Mouse (Mus musculus): ENCODE measurements around the gene Ephb3. TPM values are rescaled to one million over a fixed set of nuclear protein-coding genes. Genes with fewer than 3 reads are reported as not detected.

The Ephb3 gene
- polyA plus RNA-seq, 1 experiment from 2014 or later, result 17.6 TPM

GRCm38 (mm10) chr16:21224648-21225240 is 20.2 kb downstream of the Ephb3 start:
- DNase-seq (ENCODE audit: low spot score) (no peak), ATAC-seq (replicated peaks; ENCODE audit: low FRiP score, low TSS enrichment, low read depth) (no peak)
- WGBS, result 54% methylated on average over 4 of the region's 4 CpGs

GRCm38 (mm10) chr16:21226629-21227028 is 22.1 kb downstream of the Ephb3 start:
- Histone ChIP-seq H3K4me3 (ENCODE audit: low read depth, low read length) (no peak overlapping the region), H3K9me3 (ENCODE audit: control insufficient read depth, low read length) (no peaks in the 10 kb centered on the region), H3K4me2 (ENCODE audit: low read length) (no peak overlapping the region), H3K9ac (ENCODE audit: low read length) (no peak overlapping the region), H3K27me3 (replicated peaks; ENCODE audit: control insufficient read depth, insufficient read depth, low read length) (no peaks in the 10 kb centered on the region), H3K4me1 (replicated peaks; ENCODE audit: control insufficient read depth, insufficient read depth, low read length) (0 out of 2 replicates have a peak, but pooled peaks cover 4% of the 10 kb centered on the region), H3K36me3 (ENCODE audit: control insufficient read depth, insufficient read depth, low read length) (peaks cover 25% of the 10 kb centered on the region), H3K27ac (ENCODE audit: low read depth) (no peak overlapping the region)
- DNase-seq (ENCODE audit: low spot score) (no peak), ATAC-seq (replicated peaks; ENCODE audit: low FRiP score, low TSS enrichment, low read depth) (no peak; the same call in 1 of the 2 replicates)
- 63% methylated on average over 6 of the region's 6 CpGs for WGBS

More at GRCm38 (mm10) chr16:21224648-21225240, 20.2 kb downstream of the Ephb3 start:
- H3K4me3 ChIP-seq (ENCODE audit: low read depth, low read length), result no peak overlapping the region
- H3K4me1 ChIP-seq (replicated peaks; ENCODE audit: control insufficient read depth, insufficient read depth, low read length), result 0 out of 2 replicates have a peak, but pooled peaks cover 4% of the 10 kb centered on the region
- H3K27ac ChIP-seq (ENCODE audit: low read depth), result no peak overlapping the region
- no peaks in the 10 kb centered on the region for H3K27me3 ChIP-seq (replicated peaks; ENCODE audit: control insufficient read depth, insufficient read depth, low read length)
- no peaks in the 10 kb centered on the region for H3K9me3 ChIP-seq (ENCODE audit: control insufficient read depth, low read length)
- no peak overlapping the region for H3K9ac ChIP-seq (ENCODE audit: low read length)
- H3K36me3 ChIP-seq (ENCODE audit: control insufficient read depth, insufficient read depth, low read length), result peaks cover 44% of the 10 kb centered on the region
- H3K4me2 ChIP-seq (ENCODE audit: low read length), result no peak overlapping the region

- Histone ChIP-seq H3K27ac (ENCODE audit: low read depth) (no peak overlapping the region), H3K4me2 (ENCODE audit: low read length) (no peak overlapping the region), H3K9ac (ENCODE audit: low read length) (no peak overlapping the region), H3K4me1 (replicated peaks; ENCODE audit: control insufficient read depth, insufficient read depth, low read length) (peaks cover 21% of the 10 kb centered on the region), H3K4me3 (ENCODE audit: low read depth, low read length) (no peak overlapping the region), H3K9me3 (ENCODE audit: control insufficient read depth, low read length) (no peaks in the 10 kb centered on the region), H3K27me3 (replicated peaks; ENCODE audit: control insufficient read depth, insufficient read depth, low read length) (no peaks in the 10 kb centered on the region), H3K36me3 (ENCODE audit: control insufficient read depth, insufficient read depth, low read length) (no peaks in the 10 kb centered on the region)
- ATAC-seq (replicated peaks; ENCODE audit: low FRiP score, low TSS enrichment, low read depth), result no peak
- no peak for DNase-seq (ENCODE audit: low spot score)
- 64% methylated on average over 8 of the region's 8 CpGs for WGBS
These were observed 30.6 kb downstream of the Ephb3 start for GRCm38 (mm10) chr16:21235135-21235534.

- H3K27me3 ChIP-seq (replicated peaks; ENCODE audit: control insufficient read depth, insufficient read depth, low read length), result no peaks in the 10 kb centered on the region
- no peak overlapping the region for H3K9ac ChIP-seq (ENCODE audit: low read length)
- DNase-seq (ENCODE audit: low spot score), result no peak
- no peak for ATAC-seq (replicated peaks; ENCODE audit: low FRiP score, low TSS enrichment, low read depth)
- H3K4me2 ChIP-seq (ENCODE audit: low read length), result no peak overlapping the region
- 0 out of 2 replicates have a peak overlapping the region, but pooled peaks have one; percentile 22 for H3K27ac ChIP-seq (ENCODE audit: low read depth)
- no peaks in the 10 kb centered on the region for H3K9me3 ChIP-seq (ENCODE audit: control insufficient read depth, low read length)
- no peaks in the 10 kb centered on the region for H3K36me3 ChIP-seq (ENCODE audit: control insufficient read depth, insufficient read depth, low read length)
- no peak overlapping the region for H3K4me3 ChIP-seq (ENCODE audit: low read depth, low read length)
- WGBS, result 17% methylated on average over 5 of the region's 5 CpGs
- peaks cover 44% of the 10 kb centered on the region for H3K4me1 ChIP-seq (replicated peaks; ENCODE audit: control insufficient read depth, insufficient read depth, low read length)
These were observed 34.2 kb downstream of the Ephb3 start for GRCm38 (mm10) chr16:21238722-21239121.

GRCm38 (mm10) chr16:21240547-21240946 is 36.0 kb downstream of the Ephb3 start:
- H3K27me3 ChIP-seq (replicated peaks; ENCODE audit: control insufficient read depth, insufficient read depth, low read length), result no peaks in the 10 kb centered on the region
- no peak for DNase-seq (ENCODE audit: low spot score)
- no peak overlapping the region for H3K27ac ChIP-seq (ENCODE audit: low read depth)
- H3K4me1 ChIP-seq (replicated peaks; ENCODE audit: control insufficient read depth, insufficient read depth, low read length), result peaks cover 49% of the 10 kb centered on the region
- no peaks in the 10 kb centered on the region for H3K9me3 ChIP-seq (ENCODE audit: control insufficient read depth, low read length)
- ATAC-seq (replicated peaks; ENCODE audit: low FRiP score, low TSS enrichment, low read depth), result no peak
- no peaks in the 10 kb centered on the region for H3K36me3 ChIP-seq (ENCODE audit: control insufficient read depth, insufficient read depth, low read length)
- no peak overlapping the region for H3K9ac ChIP-seq (ENCODE audit: low read length)
- no peak overlapping the region for H3K4me3 ChIP-seq (ENCODE audit: low read depth, low read length)
- WGBS, result 26% methylated on average over 3 of the region's 3 CpGs
- H3K4me2 ChIP-seq (ENCODE audit: low read length), result no peak overlapping the region

- DNase-seq (ENCODE audit: low spot score) (no peak), ATAC-seq (replicated peaks; ENCODE audit: low FRiP score, low TSS enrichment, low read depth) (no peak)
- Histone ChIP-seq H3K9ac (ENCODE audit: low read length) (no peak overlapping the region), H3K4me1 (replicated peaks; ENCODE audit: control insufficient read depth, insufficient read depth, low read length) (peaks cover 53% of the 10 kb centered on the region), H3K27ac (ENCODE audit: low read depth) (no peak overlapping the region), H3K36me3 (ENCODE audit: control insufficient read depth, insufficient read depth, low read length) (no peaks in the 10 kb centered on the region), H3K27me3 (replicated peaks; ENCODE audit: control insufficient read depth, insufficient read depth, low read length) (no peaks in the 10 kb centered on the region), H3K4me2 (ENCODE audit: low read length) (no peak overlapping the region), H3K9me3 (ENCODE audit: control insufficient read depth, low read length) (no peaks in the 10 kb centered on the region), H3K4me3 (ENCODE audit: low read depth, low read length) (no peak overlapping the region)
These were observed 36.5 kb downstream of the Ephb3 start for GRCm38 (mm10) chr16:21241030-21241429.

GRCm38 (mm10) chr16:21242946-21243345 is 38.4 kb downstream of the Ephb3 start:
- 44% methylated on average over 8 of the region's 8 CpGs for WGBS
- no peak for DNase-seq (ENCODE audit: low spot score)
- Histone ChIP-seq H3K4me1 (replicated peaks; ENCODE audit: control insufficient read depth, insufficient read depth, low read length) (peaks cover 68% of the 10 kb centered on the region), H3K36me3 (ENCODE audit: control insufficient read depth, insufficient read depth, low read length) (no peaks in the 10 kb centered on the region), H3K27ac (ENCODE audit: low read depth) (no peak overlapping the region), H3K9ac (ENCODE audit: low read length) (no peak overlapping the region), H3K4me2 (ENCODE audit: low read length) (no peak overlapping the region), H3K4me3 (ENCODE audit: low read depth, low read length) (no peak overlapping the region), H3K27me3 (replicated peaks; ENCODE audit: control insufficient read depth, insufficient read depth, low read length) (no peaks in the 10 kb centered on the region), H3K9me3 (ENCODE audit: control insufficient read depth, low read length) (no peaks in the 10 kb centered on the region)
- no peak for ATAC-seq (replicated peaks; ENCODE audit: low FRiP score, low TSS enrichment, low read depth)

GRCm38 (mm10) chr16:21244803-21245202 is 40.2 kb downstream of the Ephb3 start:
- H3K9ac ChIP-seq (ENCODE audit: low read length), result no peak overlapping the region
- peaks cover 62% of the 10 kb centered on the region for H3K4me1 ChIP-seq (replicated peaks; ENCODE audit: control insufficient read depth, insufficient read depth, low read length)
- ATAC-seq (replicated peaks; ENCODE audit: low FRiP score, low TSS enrichment, low read depth) (no peak), DNase-seq (ENCODE audit: low spot score) (no peak)
- H3K27ac ChIP-seq (ENCODE audit: low read depth), result no peak overlapping the region
- H3K4me2 ChIP-seq (ENCODE audit: low read length), result no peak overlapping the region
- no peak overlapping the region for H3K4me3 ChIP-seq (ENCODE audit: low read depth, low read length)
- H3K27me3 ChIP-seq (replicated peaks; ENCODE audit: control insufficient read depth, insufficient read depth, low read length), result 0 out of 2 replicates have a peak, but pooled peaks cover 4% of the 10 kb centered on the region
- 77% methylated on average over 3 of the region's 3 CpGs for WGBS
- H3K9me3 ChIP-seq (ENCODE audit: control insufficient read depth, low read length), result no peaks in the 10 kb centered on the region
- no peaks in the 10 kb centered on the region for H3K36me3 ChIP-seq (ENCODE audit: control insufficient read depth, insufficient read depth, low read length)

- ATAC-seq (replicated peaks; ENCODE audit: low FRiP score, low TSS enrichment, low read depth) (no peak), DNase-seq (ENCODE audit: low spot score) (no peak)
- Histone ChIP-seq H3K27me3 (replicated peaks; ENCODE audit: control insufficient read depth, insufficient read depth, low read length) (0 out of 2 replicates have a peak, but pooled peaks cover 4% of the 10 kb centered on the region), H3K9me3 (ENCODE audit: control insufficient read depth, low read length) (no peaks in the 10 kb centered on the region), H3K9ac (ENCODE audit: low read length) (no peak overlapping the region), H3K4me3 (ENCODE audit: low read depth, low read length) (no peak overlapping the region), H3K36me3 (ENCODE audit: control insufficient read depth, insufficient read depth, low read length) (no peaks in the 10 kb centered on the region), H3K4me2 (ENCODE audit: low read length) (no peak overlapping the region), H3K27ac (ENCODE audit: low read depth) (no peak overlapping the region), H3K4me1 (replicated peaks; ENCODE audit: control insufficient read depth, insufficient read depth, low read length) (peaks cover 56% of the 10 kb centered on the region)
- 26% methylated on average over 7 of the region's 7 CpGs for WGBS
These were observed 40.8 kb downstream of the Ephb3 start for GRCm38 (mm10) chr16:21245387-21245786.

Measured in intestine, embryonic 14.5 days (tissue).